Mouse (Mus musculus) heart, embryonic 11.5 days (tissue): ENCODE data around the gene Ak8. TPM values are rescaled to one million over a fixed set of nuclear protein-coding genes. Genes with fewer than 3 reads are reported as not detected.

Source experiments
- ATAC-seq: fragments of 200-750 bp; cut with Nextera tagmentation; replicated peaks from 2 replicates; pipeline ENCODE4 v1.8.0; 2017; ENCODE audit warnings: moderate library complexity; ENCODE audit not compliant: insufficient number of reproducible peaks, low FRiP score, low TSS enrichment
- H3K27ac ChIP-seq: fragments of 300-500 bp; sonication (generic); 2 replicates; pipeline ENCODE4 v1.5.1; 2014; ENCODE audit warnings: mild to moderate bottlenecking, low read depth, low read length
- H3K27me3 ChIP-seq: fragments of 300-500 bp; sonication (generic); 2 replicates; pipeline ENCODE4 v1.6.1; 2014; ENCODE audit warnings: mild to moderate bottlenecking, low read length, mixed read lengths; ENCODE audit not compliant: control insufficient read depth, insufficient read depth
- H3K36me3 ChIP-seq: fragments of 300-500 bp; sonication (generic); 2 replicates; pipeline ENCODE4 v1.6.1; 2014; ENCODE audit warnings: mild to moderate bottlenecking, low read length, moderate library complexity, mixed read lengths; ENCODE audit not compliant: control insufficient read depth, insufficient read depth
- H3K4me1 ChIP-seq: fragments of 300-500 bp; sonication (generic); 2 replicates; pipeline ENCODE4 v1.6.1; 2014; ENCODE audit warnings: low read length; ENCODE audit not compliant: control insufficient read depth, insufficient read depth
- H3K4me2 ChIP-seq: fragments of 300-500 bp; sonication (generic); 2 replicates; pipeline ENCODE4 v1.6.1; 2014; ENCODE audit warnings: mild to moderate bottlenecking, moderate library complexity
- H3K4me3 ChIP-seq: fragments of 300-500 bp; sonication (generic); 2 replicates; pipeline ENCODE4 v1.5.1; 2014; ENCODE audit warnings: low read depth, low read length
- H3K9ac ChIP-seq: fragments of 300-500 bp; sonication (generic); 2 replicates; pipeline ENCODE4 v1.6.1; 2014; ENCODE audit warnings: mild to moderate bottlenecking, low read depth, low read length, moderate library complexity
- H3K9me3 ChIP-seq: fragments of 300-500 bp; sonication (generic); replicated peaks from 2 replicates; pipeline ENCODE4 v1.6.1; 2016; ENCODE audit warnings: low read length; ENCODE audit not compliant: control insufficient read depth
- WGBS: fragments of 180-500 bp; shearing (Covaris S2); extraction: QIAGEN DNeasy Blood & Tissue Kit; methylation state at CpG from one replicate; pipeline ENCODE4 v1.1.7; 2014; ENCODE audit not compliant: insufficient replicate concordance; 5-methylcytosine and 5-hydroxymethylcytosine counted together
- polyA plus RNA-seq: library from polyadenylated mRNA; unstranded; fragments of >200 nt; fragmentation: Nextera tagmentation; extraction: Ambion mirVana; gene quantifications from 2 replicates; pipeline ENCODE4 v1.2.1, GENCODE M21; 2014

Ak8 gene
- polyA plus RNA-seq, 1 experiment from 2014 or later = 1.2 TPM

DNA sequence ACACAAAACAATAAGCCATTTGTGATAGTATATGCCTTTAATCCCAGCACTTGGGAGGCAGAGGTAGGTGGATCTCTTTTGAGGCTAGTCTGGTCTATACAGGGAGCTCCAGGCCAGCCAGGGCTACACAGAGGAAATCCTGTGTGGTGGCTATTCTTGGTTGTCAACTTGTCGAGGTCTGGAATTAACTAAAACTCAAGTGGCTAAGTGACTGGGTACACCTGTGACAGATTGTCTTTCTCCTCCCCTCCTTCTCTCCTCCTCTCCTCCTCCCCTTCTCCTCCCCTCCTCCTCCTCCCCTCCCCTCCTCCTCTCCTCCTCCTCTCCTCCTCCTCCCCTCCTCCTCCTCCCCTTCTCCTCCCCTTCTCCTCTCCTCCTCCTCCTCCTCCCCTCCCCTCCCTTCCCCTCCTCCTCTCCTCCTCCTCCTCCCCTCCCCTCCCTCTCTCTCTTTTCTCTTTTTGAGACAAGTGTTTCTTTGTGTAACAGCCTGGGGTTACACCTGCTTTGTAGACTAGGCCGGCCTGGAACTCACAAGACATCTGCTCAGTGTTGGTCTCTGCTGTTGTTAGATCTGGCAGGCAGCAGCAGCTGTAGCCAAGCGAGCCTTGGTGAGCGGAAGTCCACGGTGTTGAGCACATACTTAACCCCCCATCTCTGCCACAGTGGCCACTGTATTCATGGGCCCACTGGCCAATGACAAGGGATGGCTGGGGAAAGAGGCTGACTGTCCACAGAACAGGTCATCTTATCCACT lies 110.5 kb downstream of the Ak8 start:
- Histone ChIP-seq H3K4me3 (no peak overlapping the region), H3K36me3 (no peaks in the 10 kb centered on the region), H3K27ac (no peak overlapping the region), H3K9ac (no peak overlapping the region), H3K27me3 (no peaks in the 10 kb centered on the region; the same call in 1 of the 2 replicates), H3K4me2 (no peak overlapping the region), H3K4me1 (no peaks in the 10 kb centered on the region), H3K9me3 (no peaks in the 10 kb centered on the region)
- ATAC-seq = no peak
- 51% methylated on average over 5 of the region's 5 CpGs for WGBS

GRCm38 (mm10) chr2:28818866-28819265 lies 118.9 kb downstream of the Ak8 start:
- 61% methylated on average over 4 of the region's 4 CpGs for WGBS
- Histone ChIP-seq H3K9ac (no peak overlapping the region), H3K4me3 (no peak overlapping the region), H3K4me2 (no peak overlapping the region), H3K9me3 (no peaks in the 10 kb centered on the region), H3K4me1 (no peaks in the 10 kb centered on the region), H3K27me3 (no peaks in the 10 kb centered on the region), H3K27ac (no peak overlapping the region), H3K36me3 (peaks cover 7% of the 10 kb centered on the region; the same call in 1 of the 2 replicates)
- ATAC-seq = no peak

DNA sequence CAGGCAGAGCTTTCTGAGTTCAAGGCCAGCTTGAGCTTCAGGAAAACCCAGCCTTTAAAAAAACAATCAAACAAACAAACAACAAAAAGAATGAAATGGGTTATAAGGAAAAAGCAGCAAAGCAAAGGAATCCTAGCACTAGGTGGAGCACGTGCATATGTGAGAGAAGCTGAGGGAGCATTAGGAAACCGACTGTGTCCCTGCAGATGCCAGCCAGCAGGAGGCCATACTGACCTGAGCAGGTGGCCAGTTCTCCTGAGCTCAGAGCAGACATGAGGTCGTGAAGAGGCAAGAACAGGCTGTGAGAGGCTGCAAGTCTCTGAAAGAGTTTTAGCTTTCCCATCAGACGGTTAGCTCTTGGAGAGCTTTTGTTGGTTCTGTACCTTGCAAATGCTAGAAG lies 129.3 kb downstream of the Ak8 start:
- Histone ChIP-seq H3K27ac (no peak overlapping the region), H3K9ac (no peak overlapping the region), H3K4me1 (no peaks in the 10 kb centered on the region), H3K36me3 (peaks cover 39% of the 10 kb centered on the region), H3K27me3 (no peaks in the 10 kb centered on the region), H3K4me3 (no peak overlapping the region), H3K9me3 (no peaks in the 10 kb centered on the region), H3K4me2 (no peak overlapping the region)
- ATAC-seq = no peak
- 39% methylated on average over 4 of the region's 4 CpGs for WGBS

DNA sequence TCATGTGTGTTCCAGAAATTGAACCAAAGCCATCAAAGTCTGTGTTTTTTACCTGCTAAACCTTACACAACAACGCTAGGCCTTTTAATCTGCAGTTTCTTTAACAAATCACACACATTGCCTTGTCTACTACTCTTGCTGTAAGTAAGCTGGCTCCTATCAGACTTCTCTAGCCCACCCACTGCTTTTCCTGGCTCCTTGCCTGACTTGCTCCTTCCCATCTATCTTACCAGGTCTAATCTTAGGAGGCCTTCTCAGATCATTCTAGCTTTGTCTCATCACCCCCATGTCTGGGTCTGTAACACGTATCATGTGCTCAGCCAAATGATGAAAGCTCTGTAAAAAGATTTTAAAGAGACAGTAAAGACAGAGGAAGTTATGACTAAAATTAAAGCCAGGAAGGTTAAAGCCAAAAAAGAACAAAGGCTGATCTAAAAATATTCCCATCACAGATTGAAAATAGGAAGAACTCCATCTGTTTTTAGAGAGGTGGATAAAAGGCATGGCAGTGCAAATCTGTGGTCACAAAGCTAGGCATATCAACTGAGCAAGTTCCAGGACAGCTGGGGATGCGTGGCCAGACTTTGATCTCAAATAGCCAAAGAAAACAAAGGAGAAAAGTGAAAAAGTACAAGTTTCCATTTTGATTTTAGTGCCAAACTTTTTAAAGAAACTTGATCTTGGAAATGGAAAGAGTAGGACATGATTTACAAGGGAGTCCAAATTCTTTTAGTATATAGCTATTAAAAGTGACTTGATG lies 136.4 kb downstream of the Ak8 start:
- H3K9ac ChIP-seq = no peak overlapping the region

GRCm38 (mm10) chr2:28839501-28840221 lies 139.7 kb downstream of the Ak8 start:
- WGBS = under 1% methylated on average over 51 of the region's 53 CpGs
- H3K9me3 ChIP-seq = no peaks in the 10 kb centered on the region
- H3K4me3 ChIP-seq = peak overlapping the region; percentile 99
- H3K36me3 ChIP-seq = 0 out of 2 replicates have a peak, but pooled peaks cover 4% of the 10 kb centered on the region
- H3K4me2 ChIP-seq = peak overlapping the region; percentile 96
- H3K9ac ChIP-seq = peak overlapping the region; percentile 97
- H3K27me3 ChIP-seq = no peaks in the 10 kb centered on the region
- peak overlapping the region; percentile 91 for H3K27ac ChIP-seq
- H3K4me1 ChIP-seq = peaks cover 19% of the 10 kb centered on the region
- ATAC-seq = peak; percentile 59

More for the DNA sequence above, 136.4 kb downstream of the Ak8 start:
- Histone ChIP-seq H3K36me3 (peaks cover 21% of the 10 kb centered on the region), H3K27me3 (no peaks in the 10 kb centered on the region), H3K4me3 (no peak overlapping the region), H3K4me1 (peaks cover 17% of the 10 kb centered on the region), H3K9me3 (no peaks in the 10 kb centered on the region), H3K4me2 (no peak overlapping the region), H3K27ac (no peak overlapping the region)
- WGBS = 57% methylated on average over 3 of the region's 3 CpGs
- ATAC-seq = no peak

- no peaks in the 10 kb centered on the region for H3K27me3 ChIP-seq
- peak within 1 kb of the TSS; percentile 99 for H3K4me3 ChIP-seq
- H3K4me2 ChIP-seq = peak within 1 kb of the TSS; percentile 96
- under 1% methylated on average over 63 of the region's 63 CpGs for WGBS
- H3K27ac ChIP-seq = peak within 1 kb of the TSS; percentile 91
- peaks cover 19% of the 10 kb centered on the region for H3K4me1 ChIP-seq
- H3K9ac ChIP-seq = peak within 1 kb of the TSS; percentile 97
- no peaks in the 10 kb centered on the region for H3K36me3 ChIP-seq
- H3K9me3 ChIP-seq = no peaks in the 10 kb centered on the region
- ATAC-seq = peak; percentile 95
Measured at GRCm38 (mm10) chr2:28840222-28840951, 140.4 kb downstream of the Ak8 start, which contains the start of the genes Gtf3c4 and Ddx31. Gene Gtf3c4, minus strand, starts transcription at chr2:28840360. Gene Ddx31, plus strand, starts transcription at chr2:28840406.

DNA sequence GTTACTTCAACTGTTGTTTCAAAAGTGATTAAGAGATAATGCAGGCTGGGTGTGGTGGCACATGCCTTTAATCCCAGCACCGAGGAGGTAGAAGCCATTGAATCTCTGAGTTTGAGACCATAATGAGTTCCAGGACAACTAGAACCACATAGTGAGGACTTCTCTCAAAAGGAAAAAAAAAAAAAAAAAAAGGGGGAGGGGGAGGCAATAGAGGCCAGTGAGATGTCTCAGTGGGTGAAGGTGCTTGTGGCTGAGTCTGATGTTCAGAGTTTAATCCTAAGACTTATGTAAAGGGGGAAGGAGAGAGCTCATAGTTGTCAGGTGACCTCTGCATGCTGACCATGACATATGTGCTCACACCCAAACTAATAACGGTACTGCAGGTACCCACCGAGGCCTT lies 142.1 kb downstream of the Ak8 start:
- Histone ChIP-seq H3K27ac (no peak overlapping the region), H3K9ac (no peak overlapping the region), H3K4me3 (no peak overlapping the region), H3K36me3 (0 out of 2 replicates have a peak, but pooled peaks cover 3% of the 10 kb centered on the region), H3K4me2 (peak overlapping the region; percentile 96; the same call in 1 of the 2 replicates), H3K4me1 (peaks cover 13% of the 10 kb centered on the region), H3K9me3 (no peaks in the 10 kb centered on the region), H3K27me3 (no peaks in the 10 kb centered on the region)
- ATAC-seq = no peak
- 73% methylated on average over 3 of the region's 3 CpGs for WGBS

GRCm38 (mm10) chr2:28848879-28849278 lies 148.9 kb downstream of the Ak8 start:
- 87% methylated on average over 2 of the region's 2 CpGs for WGBS
- no peak for ATAC-seq
- Histone ChIP-seq H3K4me1 (no peaks in the 10 kb centered on the region), H3K4me2 (no peak overlapping the region), H3K9ac (no peak overlapping the region), H3K4me3 (no peak overlapping the region), H3K9me3 (no peaks in the 10 kb centered on the region), H3K36me3 (peaks cover 11% of the 10 kb centered on the region; the same call in 1 of the 2 replicates), H3K27ac (no peak overlapping the region), H3K27me3 (no peaks in the 10 kb centered on the region)
